Mouse (Mus musculus): ENCODE results near the gene Smoc2.

DNA sequence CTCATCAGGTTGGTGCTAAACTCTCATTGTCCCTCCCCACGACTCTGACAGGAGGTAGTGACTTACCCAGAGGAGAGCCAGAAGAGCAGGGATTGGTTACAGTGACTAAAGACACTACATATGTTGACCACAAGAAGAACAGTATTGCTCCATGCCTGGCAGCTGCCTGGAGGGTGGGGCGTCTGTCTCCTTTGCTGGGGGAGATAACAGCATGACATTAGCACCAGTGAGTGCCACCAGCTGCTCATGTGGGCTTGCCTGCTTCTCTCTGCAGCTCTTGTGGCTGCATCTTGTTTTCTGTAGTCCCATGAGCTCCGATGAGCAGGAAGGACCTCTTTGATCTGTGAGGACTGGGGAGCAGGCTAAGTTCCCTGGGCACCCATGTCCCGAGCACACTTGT, 29.7 kb upstream of the Smoc2 start:
- TF ChIP-seq POLR2A (IDR thresholded peaks at IDR 0.05; ENCODE audit: borderline replicate concordance, insufficient read depth, low read length) (no peak), CTCF (IDR thresholded peaks at IDR 0.05; ENCODE audit: borderline replicate concordance, insufficient read depth, low read depth, low read length) (no peak)
